Mouse (Mus musculus): ENCODE measurements around the gene Tgfb3. TPM values are rescaled to one million over a fixed set of nuclear protein-coding genes. Genes with fewer than 3 reads are reported as not detected.

The Tgfb3 gene
- total and polyA plus RNA-seq, 3 experiments = 0.42 to 0.96 TPM; not detected in 1

DNA sequence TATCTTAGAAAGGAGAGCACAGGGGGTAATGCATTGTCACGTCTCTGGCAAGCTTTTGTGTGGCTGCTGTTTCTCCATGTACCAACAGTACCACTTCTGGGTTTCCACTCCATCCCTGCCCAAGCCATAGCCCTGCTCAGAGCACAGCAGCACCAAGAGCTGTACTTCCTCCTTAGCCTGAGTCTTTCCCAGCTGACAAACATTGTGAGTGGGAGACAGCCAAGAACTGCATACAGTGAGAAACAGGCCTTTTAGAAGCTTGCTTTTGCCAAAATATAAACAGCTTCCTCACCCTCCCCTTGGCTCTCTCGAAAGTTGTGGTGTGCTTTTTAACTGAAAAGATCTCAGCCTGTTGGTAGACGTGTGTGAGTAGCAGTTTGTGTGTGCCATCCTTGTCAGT lies 71.5 kb downstream of the Tgfb3 start:
- H3K27ac ChIP-seq (ENCODE audit: control insufficient read depth, low read depth, low read length) = no peak overlapping the region
- no peaks in the 10 kb centered on the region for H3K36me3 ChIP-seq (ENCODE audit: control insufficient read depth in 1 of 2, insufficient read depth in 2 of 2, low read length in 2 of 2)
- no peaks in the 10 kb centered on the region for H3K27me3 ChIP-seq (ENCODE audit: control insufficient read depth in 1 of 2, insufficient read depth in 2 of 2, low read length in 2 of 2)
- no peak overlapping the region for H3K9ac ChIP-seq (ENCODE audit: control insufficient read depth, low read depth, low read length, poor library complexity, severe bottlenecking)
- H3K4me1 ChIP-seq (ENCODE audit: control insufficient read depth in 1 of 2, insufficient read depth in 2 of 2, low read length in 2 of 2) = no peaks in the 10 kb centered on the region
- DNase-seq (ENCODE audit: low read depth, low spot score) = no peak
- no peaks in the 10 kb centered on the region for H3K79me2 ChIP-seq (ENCODE audit: control insufficient read depth, insufficient read depth, low read length, poor library complexity)
- no peak overlapping the region for H3K4me3 ChIP-seq (ENCODE audit: control insufficient read depth in 1 of 2, insufficient read depth in 1 of 2, low read depth in 2 of 2, low read length in 2 of 2)
- TF ChIP-seq MYC (IDR thresholded peaks at IDR 0.05; ENCODE audit: low read depth, low read length) (no peak), CTCF (IDR thresholded peaks at IDR 0.05 in 2 of 3, conservative IDR thresholded peaks at IDR 0.05 in 1 of 3; ENCODE audit: control insufficient read depth in 1 of 3, insufficient read depth in 1 of 3, low read depth in 2 of 3, low read length in 3 of 3, poor library complexity in 1 of 3, severe bottlenecking in 1 of 3) (no peak), JUND (IDR thresholded peaks at IDR 0.05; ENCODE audit: low read depth, low read length) (no peak), KAT2A (conservative IDR thresholded peaks at IDR 0.05; ENCODE audit: low read depth, low read length) (no peak), UBTF (IDR thresholded peaks at IDR 0.05; ENCODE audit: borderline replicate concordance, insufficient read depth, low read depth, low read length) (no peak), GABPA (IDR thresholded peaks at IDR 0.05; ENCODE audit: low read depth, low read length) (no peak), CHD2 (IDR thresholded peaks at IDR 0.05; ENCODE audit: low read length) (no peak), CHD1 (IDR thresholded peaks at IDR 0.05; ENCODE audit: low read depth, low read length) (no peak), MXI1 (IDR thresholded peaks at IDR 0.05; ENCODE audit: low read depth, low read length) (no peak)
- H3K9me3 ChIP-seq (replicated peaks; ENCODE audit: insufficient read depth, low read length) = no peaks in the 10 kb centered on the region

Other genes starting within 250 kb of the Tgfb3 start
- gene Ift43, start 3.5 kb upstream of the Tgfb3 start, total RNA-seq (2012; rRNA removed) = 0.42 TPM in 1 of 2 replicates, not detected in the other
- 1 to 10 TPM in 1 of 2 experiments, not detected in 1; 1.9 TPM for gene Ift43, start 3.5 kb upstream of the Tgfb3 start, polyA plus RNA-seq (2012; ENCODE audit: insufficient read depth in 1 of 2, insufficient read length in 2 of 2, low read depth in 1 of 2, low replicate concordance in 2 of 2, missing spikeins in 1 of 2)
- 13.5 and 15.5 TPM in 2 replicates for gene Gpatch2l, start 162.8 kb upstream of the Tgfb3 start, total RNA-seq (2012; rRNA removed)
- 10 to 100 TPM; 18.6 to 50.5 TPM for gene Gpatch2l, start 162.8 kb upstream of the Tgfb3 start, polyA plus RNA-seq (2012; ENCODE audit: insufficient read depth in 1 of 2, insufficient read length in 2 of 2, low read depth in 1 of 2, low replicate concordance in 2 of 2, missing spikeins in 1 of 2)

Data from MEL (cell line).